Mouse (Mus musculus): ENCODE measurements at regions not wholly inside any gene's neighbourhood (a gene's known extent, or its start where the extent isn't known, plus 50 kb on each side); places are given as distances from the start of the nearest gene placed in this dataset.

- ATAC-seq (replicated peaks; ENCODE audit: poor library complexity, severe bottlenecking), result no peak
Measured at GRCm38 (mm10) chr19:60148313-60148965, 78.1 kb downstream of the Fam204a start.

GRCm38 (mm10) chr19:60146451-60147190, 79.9 kb downstream of the Fam204a start:
- no peak for ATAC-seq (replicated peaks; ENCODE audit: poor library complexity, severe bottlenecking)

DNA sequence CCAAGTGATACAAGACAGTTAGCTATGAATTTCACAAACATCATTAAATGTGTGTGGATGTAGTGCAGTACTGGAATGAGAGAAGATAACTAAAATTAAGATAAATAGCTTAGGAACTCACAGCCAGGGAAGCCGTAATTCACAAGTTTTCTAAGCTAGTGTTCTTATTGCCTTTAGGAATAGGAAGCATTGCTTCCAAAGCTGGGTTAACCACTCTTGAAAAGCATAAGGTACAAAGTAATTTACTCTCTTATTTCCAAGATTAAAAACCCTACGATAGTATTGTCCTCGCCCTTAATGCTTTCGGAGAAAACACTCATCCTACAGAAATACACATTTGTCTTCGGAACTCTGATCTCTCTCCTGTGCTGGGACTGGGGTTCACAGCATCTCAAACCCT, 81.3 kb downstream of the Fam204a start:
- no peak for ATAC-seq (replicated peaks; ENCODE audit: poor library complexity, severe bottlenecking)

- ATAC-seq (replicated peaks; ENCODE audit: poor library complexity, severe bottlenecking), result peak; percentile 96
Measured at GRCm38 (mm10) chr19:60144336-60144989, 82.0 kb downstream of the Fam204a start.

GRCm38 (mm10) chr19:60138881-60139280, 87.6 kb downstream of the Fam204a start:
- no peak for ATAC-seq (replicated peaks; ENCODE audit: poor library complexity, severe bottlenecking)

GRCm38 (mm10) chr19:60136491-60136890, 90.0 kb downstream of the Fam204a start:
- ATAC-seq (replicated peaks; ENCODE audit: poor library complexity, severe bottlenecking), result no peak

DNA sequence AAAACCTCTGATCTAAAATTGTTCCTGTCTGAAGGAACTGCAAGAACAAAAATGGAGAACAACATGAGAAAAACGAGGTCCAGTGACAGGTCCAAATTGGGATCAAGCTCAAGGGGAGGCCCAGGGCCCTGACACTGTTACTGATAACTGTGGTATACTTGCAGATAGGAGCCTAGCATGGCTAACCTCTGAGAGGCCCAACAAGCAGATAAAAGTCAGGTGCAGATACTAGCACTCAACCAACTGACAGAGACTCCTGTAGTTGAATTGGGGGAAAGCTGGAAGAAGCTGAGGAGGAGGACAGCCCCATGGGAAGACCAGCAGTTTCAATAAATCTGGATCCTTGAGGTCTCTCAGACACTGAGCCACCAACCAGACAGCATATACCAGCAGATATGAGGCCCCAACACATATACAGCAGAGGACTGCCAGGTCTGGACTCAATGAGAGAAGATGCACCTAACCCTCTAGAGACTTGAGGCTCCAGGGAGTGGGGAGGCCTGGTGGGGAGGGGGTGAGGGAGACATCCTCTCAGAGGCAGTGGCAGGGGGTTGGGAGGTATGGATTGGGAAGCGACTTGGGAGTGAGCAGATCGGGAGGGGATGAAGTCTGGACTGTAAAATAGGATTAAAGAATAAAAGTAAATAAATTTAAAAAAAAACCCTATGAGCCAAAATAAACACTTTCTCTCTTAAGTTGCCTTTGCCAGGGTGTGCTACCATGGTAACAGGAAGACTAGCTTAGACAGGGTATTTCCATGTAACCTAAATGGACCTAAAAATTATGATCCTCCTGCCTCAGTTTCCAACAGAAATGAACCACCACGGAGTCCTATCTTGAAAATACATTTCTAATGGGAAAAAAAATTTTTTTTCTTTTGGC, 91.8 kb downstream of the Fam204a start:
- ATAC-seq (replicated peaks; ENCODE audit: poor library complexity, severe bottlenecking), result no peak

DNA sequence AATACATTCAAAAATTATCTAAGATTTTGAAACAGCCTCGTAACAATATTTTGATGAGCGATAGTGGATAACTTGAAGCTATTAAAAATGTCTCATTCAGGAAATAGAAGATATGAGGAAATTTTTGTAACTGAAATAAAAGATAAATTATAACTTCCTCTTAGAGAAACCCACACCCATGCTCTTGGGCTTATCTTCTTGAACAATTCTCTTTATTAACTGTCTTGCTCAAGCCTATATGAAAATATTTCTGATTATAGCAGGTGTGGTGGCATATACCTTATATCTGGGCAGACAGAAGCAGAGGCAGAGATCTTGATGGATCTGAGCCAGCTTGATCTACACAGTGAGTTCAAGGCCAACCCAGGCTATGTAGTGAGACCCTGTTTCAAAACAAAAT, 96.9 kb downstream of the Fam204a start:
- no peak; the same call in 1 of the 2 replicates for ATAC-seq (replicated peaks; ENCODE audit: poor library complexity, severe bottlenecking)

DNA sequence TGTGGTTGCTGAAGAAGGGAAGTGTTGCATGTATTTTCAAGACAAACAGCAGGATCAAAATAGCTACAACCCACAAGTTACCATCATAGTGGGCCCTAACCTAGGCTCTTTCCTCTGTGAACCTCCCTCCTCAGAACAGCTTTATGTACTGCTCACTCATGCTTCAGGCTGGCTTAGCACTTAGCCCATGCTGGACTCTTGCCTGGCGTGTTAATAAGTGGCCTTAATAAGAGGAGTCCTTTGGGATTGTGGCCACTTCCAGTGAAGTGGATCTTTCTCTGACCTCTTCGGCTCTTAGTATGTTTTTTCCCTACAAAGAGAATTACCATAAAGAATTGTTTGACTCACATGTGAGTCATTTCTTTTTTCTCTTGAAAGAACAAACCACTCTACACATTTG, 101.9 kb downstream of the Fam204a start:
- no peak for ATAC-seq (replicated peaks; ENCODE audit: poor library complexity, severe bottlenecking)

GRCm38 (mm10) chr19:60120917-60121316, 105.6 kb downstream of the Fam204a start:
- ATAC-seq (replicated peaks; ENCODE audit: poor library complexity, severe bottlenecking), result no peak

- ATAC-seq (replicated peaks; ENCODE audit: poor library complexity, severe bottlenecking), result no peak
Measured at GRCm38 (mm10) chr19:60119051-60119450, 107.5 kb downstream of the Fam204a start.

- no peak for ATAC-seq (replicated peaks; ENCODE audit: poor library complexity, severe bottlenecking)
Measured at GRCm38 (mm10) chr19:60113666-60114388, 112.7 kb downstream of the Fam204a start.

DNA sequence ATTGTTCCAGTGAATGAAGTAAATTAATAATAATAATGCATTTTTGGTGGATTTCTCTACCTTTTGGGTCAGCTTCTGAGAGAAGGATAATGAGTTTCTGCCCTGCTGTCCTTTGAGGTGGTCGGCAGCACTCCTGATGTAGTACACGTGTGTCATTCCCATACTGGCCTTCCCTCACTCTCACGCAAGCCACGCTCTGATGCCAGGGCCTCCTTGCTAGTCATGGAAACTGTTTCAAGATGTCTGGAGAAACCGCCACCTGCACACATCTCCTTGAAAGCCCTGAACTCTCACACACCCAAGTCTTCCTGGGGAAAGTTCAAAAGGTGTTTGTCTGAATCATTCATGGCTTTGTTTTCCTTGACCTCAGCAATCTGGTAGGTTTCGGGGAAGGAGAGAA, 116.2 kb downstream of the Fam204a start:
- ATAC-seq (replicated peaks; ENCODE audit: poor library complexity, severe bottlenecking), result no peak

- no peak for ATAC-seq (replicated peaks; ENCODE audit: poor library complexity, severe bottlenecking)
Measured at GRCm38 (mm10) chr19:60109488-60109887, 117.0 kb downstream of the Fam204a start.

DNA sequence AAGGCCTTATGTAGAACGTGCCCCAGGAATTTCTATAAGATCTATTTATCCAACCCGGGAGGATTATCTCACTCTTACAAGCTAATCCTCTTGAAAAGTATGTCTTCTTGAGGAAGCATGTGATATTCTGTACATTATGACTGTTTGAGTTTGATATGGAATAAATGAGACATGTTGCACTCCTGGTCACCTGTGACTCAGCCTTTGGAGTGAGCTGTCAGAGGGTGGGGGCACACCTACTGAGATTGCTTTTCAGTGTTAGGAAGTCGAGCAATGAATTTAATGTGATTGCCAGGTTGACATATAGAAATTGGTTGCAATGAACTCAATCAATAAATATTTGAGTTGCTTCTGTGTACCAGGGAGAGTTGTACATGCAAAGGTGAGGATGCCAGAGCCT, 128.6 kb downstream of the Fam204a start:
- ATAC-seq (replicated peaks; ENCODE audit: poor library complexity, severe bottlenecking), result no peak

DNA sequence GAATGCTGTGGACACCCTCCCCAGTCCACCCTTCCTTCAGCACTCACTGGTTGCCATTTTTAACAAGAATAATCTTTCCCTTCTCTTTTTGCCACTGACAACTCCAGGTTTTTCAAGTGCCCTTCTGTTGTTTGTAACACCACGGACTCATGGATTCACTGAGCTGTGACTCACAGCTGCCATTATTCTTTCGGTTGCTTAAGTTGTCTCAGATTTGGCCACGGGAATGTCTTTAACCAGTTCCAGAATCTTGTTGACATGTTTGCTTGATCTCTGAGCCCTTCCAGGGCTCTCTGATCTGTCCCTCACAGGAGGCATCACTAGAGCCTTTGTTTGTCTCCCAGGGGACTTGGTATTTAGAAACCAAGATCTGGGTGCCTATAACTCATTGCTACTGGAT, 131.5 kb upstream of the Rab11fip2 start:
- no peak for ATAC-seq (replicated peaks; ENCODE audit: poor library complexity, severe bottlenecking)

DNA sequence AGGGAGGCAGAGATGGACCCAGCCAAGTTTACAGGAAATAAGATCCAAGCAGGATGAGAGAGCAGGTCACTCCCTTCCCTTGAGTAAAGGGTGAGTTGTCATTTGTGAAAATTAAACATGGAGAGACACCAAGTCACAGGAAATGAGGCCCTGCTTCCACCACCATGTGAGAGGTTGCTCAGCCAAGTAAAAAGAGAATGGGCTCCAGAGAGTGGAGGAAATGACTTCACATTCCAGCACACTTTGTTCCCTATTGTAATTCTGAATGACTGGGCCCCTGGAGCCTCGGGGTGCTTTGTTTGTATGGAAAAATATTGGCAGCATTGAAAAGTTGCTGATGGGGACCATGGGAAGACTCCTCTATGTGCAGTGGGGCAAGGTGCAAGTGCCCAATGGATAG, 129.9 kb upstream of the Rab11fip2 start:
- no peak for ATAC-seq (replicated peaks; ENCODE audit: poor library complexity, severe bottlenecking)

DNA sequence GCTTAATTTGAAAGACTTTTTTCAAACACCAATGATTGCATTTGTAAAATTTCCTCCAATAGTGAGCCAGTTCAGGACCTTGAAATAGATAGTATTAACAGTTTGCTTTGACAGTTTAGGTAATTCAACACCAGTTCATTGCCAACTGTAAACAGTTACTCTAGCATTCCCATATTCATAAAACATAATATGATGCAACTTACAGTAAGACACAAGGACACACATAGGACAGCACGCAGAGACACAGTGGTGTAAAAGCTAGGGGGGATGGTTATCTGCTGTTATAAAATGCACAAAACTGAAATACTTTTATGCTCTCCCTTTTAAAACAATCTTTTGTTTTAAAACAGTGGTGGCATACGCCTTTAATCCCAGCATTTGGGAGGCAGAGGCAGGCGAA, 122.7 kb upstream of the Rab11fip2 start:
- ATAC-seq (replicated peaks; ENCODE audit: poor library complexity, severe bottlenecking), result no peak

- ATAC-seq (replicated peaks; ENCODE audit: poor library complexity, severe bottlenecking), result no peak
Measured at GRCm38 (mm10) chr19:60055121-60055874, 111.8 kb upstream of the Rab11fip2 start.
